Mouse (Mus musculus): ENCODE measurements at regions not wholly inside any gene's neighbourhood (a gene's known extent, or its start where the extent isn't known, plus 50 kb on each side); places are given as distances from the start of the nearest gene placed in this dataset.
A peak's percentile ranks its signal among the peaks of the same experiment; 100 is the strongest.

DNA sequence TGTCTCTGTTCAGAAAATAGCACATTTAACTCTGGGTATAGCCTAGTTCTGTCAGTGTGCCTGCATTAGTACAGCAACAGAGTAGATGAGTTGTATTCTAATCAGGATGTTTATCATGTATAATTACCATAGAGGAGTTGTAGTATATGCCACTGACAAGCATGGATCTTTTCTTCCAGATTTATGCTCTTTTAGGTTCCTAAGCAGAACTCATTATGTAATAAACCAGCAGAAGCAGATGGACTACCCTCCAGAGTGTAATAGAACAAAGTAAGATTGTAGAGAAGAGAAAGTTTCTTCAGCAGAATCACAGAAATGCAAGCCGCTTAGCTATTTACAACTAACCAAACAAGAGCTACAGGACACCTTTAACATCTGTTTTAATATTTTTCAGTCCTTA is 517.2 kb upstream of the Epha5 start:
- DNase-seq, result no peak

DNA sequence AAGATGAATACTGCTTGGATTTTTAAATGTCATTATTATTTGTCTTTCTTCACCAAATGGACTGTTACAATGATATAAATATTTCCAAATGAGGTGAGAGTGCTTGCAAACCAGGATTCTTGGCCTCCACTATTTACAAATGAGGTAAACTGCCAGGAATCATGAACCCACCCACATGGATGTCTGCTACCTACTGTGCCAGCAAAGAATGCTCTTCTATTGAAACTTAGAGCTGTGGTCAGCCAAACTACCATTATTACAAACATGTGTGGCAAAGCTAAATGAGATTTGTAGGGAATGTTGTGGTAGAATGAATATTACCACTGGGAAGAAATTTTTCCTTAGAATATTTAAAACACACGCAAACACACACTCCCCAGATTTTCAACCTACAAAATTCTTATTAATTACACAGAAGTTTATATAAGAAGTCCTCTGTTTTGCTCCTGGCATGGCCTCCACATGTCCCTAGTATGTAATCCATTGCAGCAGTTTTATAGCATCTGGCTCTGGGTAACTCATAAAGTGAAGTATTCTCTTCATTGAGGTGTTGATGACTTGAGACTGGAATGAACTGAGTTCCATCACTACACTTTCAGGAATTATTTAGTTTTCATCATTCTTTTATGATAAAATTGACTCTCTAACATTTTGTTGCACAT is 500.6 kb upstream of the Epha5 start:
- DNase-seq, result no peak

DNA sequence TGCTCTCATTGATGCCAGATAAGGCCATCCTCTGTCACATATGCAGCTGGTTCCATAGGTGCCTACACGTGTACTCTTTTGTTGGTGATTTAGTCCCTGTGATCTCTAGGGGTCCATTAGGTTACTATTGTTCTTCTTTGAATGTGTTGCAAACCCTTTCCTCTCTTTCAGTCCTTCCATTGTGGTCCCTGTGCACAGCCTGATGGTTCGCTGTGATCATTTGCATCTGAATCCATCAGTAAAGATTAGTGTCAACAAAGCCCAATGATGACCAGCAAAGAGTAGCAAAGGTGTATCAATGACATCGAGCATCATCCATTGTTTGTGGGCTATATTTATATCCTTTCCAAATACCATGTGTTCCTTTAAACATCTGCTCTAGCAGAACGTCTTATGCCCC is 484.5 kb upstream of the Epha5 start:
- DNase-seq, result no peak

- no peak for DNase-seq
Observed at GRCm38 (mm10) chr5:84897535-84897934, 480.4 kb upstream of the Epha5 start.

- DNase-seq, result peak; percentile 67
Observed at GRCm38 (mm10) chr5:84853622-84854021, 436.4 kb upstream of the Epha5 start.

GRCm38 (mm10) chr5:84849175-84849574 is 432.0 kb upstream of the Epha5 start:
- DNase-seq, result no peak

DNA sequence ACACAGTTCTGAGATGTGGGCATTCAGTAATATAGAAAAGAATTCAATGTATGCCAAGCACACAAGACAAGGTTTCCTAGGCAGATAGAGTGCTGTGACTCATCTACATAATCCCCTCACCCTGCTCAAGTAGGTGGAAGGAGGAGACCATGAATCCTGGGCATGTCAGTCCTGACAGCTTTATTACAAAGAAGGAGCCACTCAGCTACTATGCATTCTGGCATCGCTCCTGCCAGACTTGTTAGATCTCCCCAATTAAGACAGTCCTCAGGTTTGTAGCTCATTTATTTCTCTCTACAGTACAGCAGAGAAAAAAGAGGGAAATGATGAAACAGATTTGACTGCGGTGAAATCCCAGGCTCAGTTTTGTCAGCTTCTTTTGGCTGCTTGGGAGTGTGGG is 431.6 kb upstream of the Epha5 start:
- DNase-seq, result peak; percentile 26

DNA sequence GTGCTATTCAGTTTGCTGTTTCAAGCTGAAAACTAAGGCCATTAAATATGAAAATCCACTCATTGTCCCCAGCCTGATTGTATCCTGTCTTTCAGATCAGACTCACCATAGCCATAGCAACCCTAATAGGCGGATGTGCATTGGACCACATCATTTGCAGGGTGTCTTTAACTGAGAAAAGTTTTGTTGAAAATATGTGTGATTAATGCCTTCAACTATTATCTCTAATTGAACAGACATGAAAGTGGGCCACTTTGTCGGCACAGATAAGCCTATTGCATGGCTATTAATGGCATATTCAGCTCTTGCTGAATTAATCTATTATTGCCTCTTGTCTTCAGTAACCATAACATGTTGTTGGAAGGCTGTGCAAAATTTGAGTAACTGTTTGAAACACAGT is 394.3 kb upstream of the Epha5 start:
- DNase-seq, result peak; percentile 96

DNA sequence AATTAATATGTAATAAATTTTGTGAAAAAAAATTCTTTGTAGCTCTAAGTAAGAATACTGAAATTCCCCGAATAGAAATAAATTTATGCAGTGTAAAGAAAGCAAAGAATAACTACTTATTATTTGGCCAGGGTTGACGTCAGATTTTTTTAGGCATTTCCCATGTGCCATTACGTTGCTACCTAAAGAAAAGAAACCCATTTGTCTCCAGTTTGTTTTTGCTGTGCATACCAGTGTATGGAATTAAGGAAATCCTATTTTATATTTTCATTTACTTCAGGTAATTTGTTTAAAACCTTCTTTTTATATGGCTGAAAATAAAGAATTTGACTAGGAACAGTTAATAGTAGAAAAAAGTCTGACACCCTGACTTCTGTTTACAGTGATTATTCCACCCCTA is 393.7 kb upstream of the Epha5 start:
- DNase-seq, result no peak

DNA sequence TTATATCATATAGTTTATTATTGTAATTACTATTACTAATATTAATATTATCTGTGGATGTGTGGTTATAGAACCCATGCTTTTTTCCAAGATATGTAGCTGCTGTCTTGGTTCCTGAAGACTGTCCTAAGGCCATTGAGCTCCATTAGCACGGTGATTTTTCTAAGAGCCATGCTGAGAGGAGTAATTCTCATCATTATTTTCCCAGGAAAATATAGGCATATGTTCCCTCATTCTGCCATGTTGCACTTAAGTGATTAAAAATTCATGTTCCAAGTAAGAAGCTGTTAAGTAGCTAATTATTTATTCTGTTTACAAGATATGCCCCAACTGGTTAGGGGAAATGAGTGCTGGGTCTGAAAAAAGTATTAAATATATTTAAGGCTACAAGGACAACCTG is 345.4 kb upstream of the Epha5 start:
- no peak for DNase-seq

DNA sequence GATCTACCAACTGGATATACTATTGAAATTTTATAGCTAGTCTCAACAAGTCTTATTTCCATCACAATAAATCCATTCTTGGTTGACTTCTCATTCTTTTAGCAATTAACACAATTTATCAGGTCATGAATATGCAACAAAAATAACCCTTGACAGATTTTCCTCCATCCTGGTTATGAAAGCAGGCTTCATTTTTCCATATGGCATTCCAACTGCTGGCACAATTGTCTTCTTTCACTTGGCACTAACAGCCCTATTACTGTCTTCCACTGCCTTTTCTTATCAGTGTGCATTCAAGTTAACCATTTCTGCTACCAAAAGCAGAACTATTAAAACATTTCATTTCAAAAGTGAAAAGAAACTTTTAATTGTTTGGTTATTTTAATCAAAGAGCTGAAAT is 334.9 kb upstream of the Epha5 start:
- peak; percentile 85 for DNase-seq

GRCm38 (mm10) chr5:84705436-84705835 is 288.3 kb upstream of the Epha5 start:
- no peak for DNase-seq

DNA sequence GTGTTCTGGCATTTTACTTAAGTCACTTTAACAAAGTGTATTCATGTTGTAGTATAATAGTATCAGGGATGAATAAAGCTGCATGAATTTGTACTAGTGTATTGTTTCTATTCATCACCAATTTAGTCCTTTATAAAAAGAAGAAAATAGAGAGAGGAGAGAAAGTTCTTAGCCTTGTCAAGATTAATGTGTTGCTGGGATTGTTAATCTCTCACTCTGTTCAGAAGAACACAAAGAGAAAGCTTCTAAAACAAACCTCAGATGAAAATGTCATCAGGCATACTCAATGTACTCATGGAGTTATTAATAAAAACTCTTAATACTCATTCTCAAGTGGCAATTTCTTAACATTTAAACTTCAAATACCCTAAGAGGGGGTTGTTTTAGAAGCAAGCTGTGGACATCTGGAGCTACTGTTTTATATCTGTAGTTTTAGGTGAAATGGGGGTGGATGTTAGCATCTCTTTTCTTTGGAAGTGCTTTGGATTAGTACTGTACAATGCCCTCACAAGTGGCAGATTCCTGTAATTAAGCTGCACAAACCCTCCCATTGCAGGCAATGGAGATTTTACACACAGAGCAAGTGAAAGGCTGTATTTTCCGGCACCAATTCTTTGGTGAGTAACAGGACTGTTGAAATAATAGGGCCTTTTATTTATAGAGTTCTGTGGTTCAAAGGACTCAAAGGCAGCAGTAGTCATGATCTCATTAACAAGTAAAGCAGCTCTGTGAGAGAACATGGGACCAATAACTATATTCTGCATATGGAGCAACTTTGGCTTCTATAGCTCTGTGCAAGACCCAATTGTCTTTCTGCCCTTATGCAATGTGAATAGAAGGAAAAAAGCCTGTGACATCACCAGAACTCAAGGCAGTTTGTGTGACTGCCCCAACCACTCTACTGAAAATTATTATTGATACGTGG is 273.4 kb upstream of the Epha5 start:
- no peak for DNase-seq

GRCm38 (mm10) chr5:84687534-84687933 is 270.4 kb upstream of the Epha5 start:
- DNase-seq, result no peak

DNA sequence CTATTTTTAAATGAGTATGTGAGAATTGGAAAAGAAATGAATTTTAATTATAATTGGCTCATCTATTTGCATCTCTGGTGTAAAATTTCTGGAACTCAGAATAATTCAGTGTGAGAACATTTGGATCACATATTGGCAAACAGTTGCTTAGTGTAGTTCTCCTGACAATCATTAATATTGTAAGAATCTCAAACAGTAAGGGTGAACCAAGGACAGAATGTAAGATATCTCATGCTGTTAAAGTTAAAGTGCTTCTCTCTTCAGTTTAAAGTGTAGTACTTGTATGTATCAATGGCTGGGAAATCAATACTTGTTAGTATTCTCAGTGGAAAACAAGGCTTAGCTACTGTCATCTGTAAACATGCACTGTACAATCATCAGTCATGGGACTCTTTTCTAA is 238.0 kb upstream of the Epha5 start:
- DNase-seq, result no peak

DNA sequence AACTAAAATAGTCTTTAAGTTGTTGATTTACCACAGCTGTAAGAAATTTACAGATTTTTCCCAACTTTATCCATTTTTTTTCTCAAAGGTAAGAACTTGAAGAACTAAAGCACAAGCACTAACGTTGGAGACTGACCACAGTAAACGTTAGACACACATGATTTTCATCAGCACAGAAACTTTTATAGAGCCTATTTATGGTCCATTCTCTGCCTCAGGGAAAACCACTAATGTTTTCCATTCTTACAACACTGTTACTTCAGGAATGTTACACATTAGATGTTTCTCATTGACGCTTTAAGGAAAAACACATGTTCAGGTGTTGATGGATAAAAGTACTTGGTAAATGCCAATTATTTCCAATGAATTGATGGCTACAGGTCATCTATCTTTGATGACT is 218.3 kb upstream of the Epha5 start:
- DNase-seq, result no peak

- no peak for DNase-seq
Observed at GRCm38 (mm10) chr5:84632851-84633250, 215.7 kb upstream of the Epha5 start.

- DNase-seq, result no peak
Observed at GRCm38 (mm10) chr5:84618194-84618593, 201.0 kb upstream of the Epha5 start.

DNA sequence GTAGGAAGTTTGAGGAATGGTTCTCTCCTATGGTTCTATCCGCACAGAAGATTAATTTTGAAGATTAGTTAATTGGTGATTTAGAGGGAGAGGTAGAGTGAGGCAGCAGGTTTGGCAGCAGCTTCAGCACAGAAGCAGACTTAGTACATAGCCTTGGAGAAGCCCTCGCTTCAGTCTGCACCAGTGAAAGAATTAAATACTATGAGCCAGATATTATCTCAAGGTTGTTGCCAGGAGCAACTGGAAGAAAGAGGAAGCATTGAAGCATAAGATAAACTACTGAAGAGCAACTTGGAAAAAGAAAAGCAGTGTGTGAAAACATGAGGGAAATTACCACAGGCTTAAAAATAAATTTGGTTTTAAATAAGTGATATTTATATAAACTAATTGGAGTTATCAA is 191.5 kb upstream of the Epha5 start:
- DNase-seq, result peak; percentile 1

GRCm38 (mm10) chr5:84565311-84565946 is 148.2 kb upstream of the Epha5 start:
- no peak for DNase-seq

DNA sequence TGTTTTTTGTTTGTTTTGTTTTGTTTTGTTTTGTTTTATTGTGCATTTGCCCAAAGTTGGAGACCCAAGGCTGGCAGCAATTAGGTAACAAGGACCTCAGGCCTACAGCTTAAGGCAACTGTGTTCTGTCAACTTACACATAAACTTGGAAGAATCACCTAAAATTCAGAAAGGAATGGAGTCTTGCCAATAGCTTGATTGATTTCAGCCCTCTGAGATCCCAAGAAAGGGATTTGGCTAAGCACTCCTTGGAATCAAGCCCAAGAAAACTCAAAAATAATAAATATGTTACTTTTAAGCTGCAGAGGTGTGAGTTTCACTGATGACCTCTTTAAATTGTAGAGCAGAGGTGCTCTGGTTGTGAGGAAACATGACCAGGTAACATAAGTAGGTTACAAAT is 102.7 kb upstream of the Epha5 start:
- DNase-seq, result no peak

GRCm38 (mm10) chr5:84510144-84510543 is 93.0 kb upstream of the Epha5 start:
- DNase-seq, result no peak

GRCm38 (mm10) chr5:84480978-84481377 is 63.8 kb upstream of the Epha5 start:
- no peak for DNase-seq
